Mouse (Mus musculus): ENCODE results near the gene Pkig.

GRCm38 (mm10) chr2:163663930-163664329 lies 5.7 kb downstream of the Pkig start:
- TF ChIP-seq MAFK (IDR thresholded peaks at IDR 0.05; ENCODE audit: insufficient read depth, low read depth, low read length) = no peak
- no peak for TF ChIP-seq ZC3H11A (IDR thresholded peaks at IDR 0.05; ENCODE audit: borderline replicate concordance, low read depth, low read length)
